Mouse (Mus musculus) lung, postnatal 10 days (tissue): ENCODE data around the gene Drc7.
A peak's percentile ranks its signal among the peaks of the same experiment; 100 is the strongest.

ENCODE experiments used
- DNase-seq: peaks from one replicate; pipeline ENCODE4 v3.0.0; 2021

Drc7 gene

DNA sequence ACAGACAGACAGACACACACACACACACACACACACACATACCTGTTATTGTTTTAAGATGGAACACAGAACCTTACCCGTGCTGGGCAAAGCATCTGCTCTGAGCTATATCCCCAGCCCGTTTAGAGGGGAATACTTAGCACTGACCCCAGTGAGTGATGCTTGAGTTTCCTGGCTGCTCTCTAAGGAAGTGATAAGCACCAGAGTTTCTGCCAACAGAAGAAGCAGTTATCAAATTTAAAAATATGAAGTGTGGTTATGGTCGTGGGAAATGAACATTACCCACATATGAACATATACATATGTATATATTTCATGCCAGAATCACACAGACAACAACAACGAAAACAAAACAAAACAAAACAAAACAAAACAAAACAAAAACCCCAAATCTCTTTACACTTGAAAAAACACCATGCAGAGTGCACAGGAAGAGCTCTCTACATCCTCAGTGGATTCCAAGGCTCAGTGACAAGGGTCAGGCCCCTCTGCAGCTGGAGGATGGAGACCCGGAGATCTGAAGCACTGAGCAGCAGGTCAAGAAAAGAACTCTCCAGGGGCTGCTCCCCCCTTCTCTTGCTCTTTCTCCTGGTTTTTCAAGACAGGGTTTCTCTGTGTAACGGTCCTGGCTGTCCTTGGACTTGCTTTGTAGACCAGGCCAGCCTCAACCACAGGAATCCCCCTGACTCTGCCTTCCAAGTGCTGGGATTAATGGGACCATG lies 5.1 kb downstream of the Drc7 start:
- DNase-seq: no peak

DNA sequence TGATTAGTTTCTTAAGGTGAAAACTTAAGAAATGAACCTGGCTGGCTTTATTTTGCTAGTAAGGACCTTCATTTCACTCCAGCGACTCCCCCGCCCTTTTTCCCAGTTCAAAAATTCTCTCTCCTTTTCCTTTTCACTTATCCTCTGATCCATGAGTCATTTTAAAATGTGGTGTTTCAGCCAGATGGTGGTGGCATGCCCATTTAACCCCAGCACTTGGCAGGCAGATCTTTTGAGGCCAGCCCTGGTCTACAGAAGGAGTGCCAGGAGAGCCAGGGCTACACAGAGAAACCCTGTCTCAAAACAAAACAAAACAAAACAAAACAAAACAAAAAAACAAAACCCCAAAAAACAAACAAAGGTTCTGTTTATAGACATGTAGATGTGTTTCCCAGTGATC lies 9.6 kb downstream of the Drc7 start:
- no peak for DNase-seq

GRCm38 (mm10) chr8:95067582-95067981 lies 12.7 kb downstream of the Drc7 start:
- peak; percentile 72 for DNase-seq

- DNase-seq: no peak
These were observed 20.6 kb downstream of the Drc7 start for GRCm38 (mm10) chr8:95075504-95075903.

DNA sequence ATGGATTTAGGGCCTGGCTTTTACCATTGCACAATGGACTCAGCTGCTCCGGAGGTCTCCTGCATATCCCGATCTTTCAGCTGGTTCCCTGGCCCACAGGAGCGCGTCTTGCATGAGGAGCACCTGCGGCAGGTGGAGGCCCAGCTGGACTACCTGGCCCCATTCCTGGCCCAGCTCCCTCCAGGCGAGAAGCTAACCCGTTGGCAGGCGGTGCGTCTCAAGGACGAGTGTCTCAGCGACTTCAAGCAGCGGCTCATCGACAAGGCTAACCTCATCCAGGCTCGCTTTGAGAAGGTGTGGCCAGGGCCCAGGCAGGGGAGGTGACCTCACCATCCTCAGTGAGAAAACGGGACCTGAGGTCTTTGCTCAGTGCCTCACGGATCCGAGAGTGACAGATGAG lies 21.2 kb downstream of the Drc7 start:
- no peak for DNase-seq

DNA sequence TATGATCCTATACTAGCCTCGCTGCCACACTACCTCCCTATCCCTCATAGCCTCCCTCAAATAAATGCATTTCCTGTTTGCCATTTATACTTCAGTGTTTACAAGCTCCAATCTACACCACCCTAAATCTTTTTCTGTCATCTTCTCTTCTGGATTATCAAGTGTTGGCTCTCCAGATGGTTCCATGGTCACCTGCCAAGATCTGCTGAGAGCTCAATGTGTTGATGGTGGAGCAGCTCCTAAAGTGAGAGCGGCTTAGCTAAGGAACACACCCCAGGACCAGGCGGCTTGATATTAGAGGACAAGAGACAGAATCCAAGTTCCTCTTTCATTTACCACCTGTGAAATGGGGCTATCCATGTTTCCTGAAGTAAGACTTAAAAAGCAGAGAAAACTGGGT lies 23.2 kb downstream of the Drc7 start:
- DNase-seq: no peak

DNA sequence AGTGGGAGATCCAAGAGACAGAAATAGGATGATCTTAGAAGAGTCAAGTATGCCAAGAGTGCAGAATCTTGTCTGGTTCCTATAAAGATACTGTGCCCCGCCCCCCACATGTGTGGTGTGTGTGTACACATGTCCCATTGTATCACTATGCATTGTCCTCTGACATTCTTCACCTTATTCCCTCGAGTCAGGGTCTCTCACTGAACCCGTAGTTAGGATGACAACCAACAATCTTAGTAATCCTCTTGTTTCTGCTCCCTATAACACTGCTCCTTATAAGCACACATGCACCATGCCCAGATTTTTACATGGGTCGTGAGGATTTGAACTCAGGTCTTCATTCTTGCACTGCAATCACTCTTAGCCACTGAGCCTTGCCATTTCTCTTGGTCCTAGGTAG lies 24.4 kb downstream of the Drc7 start:
- DNase-seq: no peak

- DNase-seq: peak; percentile 99
These were observed 25.8 kb downstream of the Drc7 start, which contains the start of gene Katnb1 for GRCm38 (mm10) chr8:95080381-95081341. Gene Katnb1 (plus strand): TSS chr8:95081186.

DNA sequence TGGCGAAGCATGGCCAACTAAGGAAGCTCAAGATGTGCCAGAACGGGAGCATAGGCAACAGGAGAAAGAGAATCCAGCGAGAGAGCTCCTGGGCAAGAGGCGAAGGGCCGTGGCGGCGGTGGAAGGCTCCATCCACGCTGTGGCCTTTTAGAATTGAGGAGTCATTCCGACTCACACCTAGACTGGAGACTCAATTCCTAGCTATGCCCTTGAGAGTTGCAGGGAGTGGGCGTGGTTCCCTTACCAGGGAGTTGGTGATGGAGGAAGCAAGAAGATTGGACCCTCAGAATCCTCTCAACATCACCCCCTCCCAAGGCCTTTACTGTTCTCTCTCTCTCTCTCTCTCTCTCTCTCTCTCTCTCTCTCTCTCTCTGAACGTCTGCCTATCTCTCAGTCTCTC lies 26.7 kb downstream of the Drc7 start:
- DNase-seq: no peak

DNA sequence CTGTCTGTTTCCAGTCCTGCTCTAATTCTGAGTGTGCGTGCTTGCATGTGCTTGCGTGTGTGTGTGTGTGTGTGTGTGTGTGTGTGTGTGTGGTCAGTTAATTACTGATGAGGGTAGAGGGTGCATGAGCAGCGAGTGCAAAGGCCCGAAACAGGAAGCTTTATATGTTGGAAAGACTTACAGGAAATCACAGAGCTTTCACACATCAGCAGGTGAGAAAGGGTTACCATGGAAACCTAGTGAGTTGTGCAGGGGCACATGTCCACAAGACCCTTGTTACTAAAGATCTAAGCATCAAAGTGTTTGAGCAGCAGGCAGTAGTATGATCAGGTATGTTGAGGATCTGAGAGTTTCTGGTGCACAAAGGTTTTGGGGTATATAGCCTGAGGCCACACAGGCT lies 29.4 kb downstream of the Drc7 start:
- DNase-seq: no peak

GRCm38 (mm10) chr8:95084744-95085431 lies 30.0 kb downstream of the Drc7 start:
- DNase-seq: no peak

GRCm38 (mm10) chr8:95085432-95086141 lies 30.7 kb downstream of the Drc7 start:
- no peak for DNase-seq

DNA sequence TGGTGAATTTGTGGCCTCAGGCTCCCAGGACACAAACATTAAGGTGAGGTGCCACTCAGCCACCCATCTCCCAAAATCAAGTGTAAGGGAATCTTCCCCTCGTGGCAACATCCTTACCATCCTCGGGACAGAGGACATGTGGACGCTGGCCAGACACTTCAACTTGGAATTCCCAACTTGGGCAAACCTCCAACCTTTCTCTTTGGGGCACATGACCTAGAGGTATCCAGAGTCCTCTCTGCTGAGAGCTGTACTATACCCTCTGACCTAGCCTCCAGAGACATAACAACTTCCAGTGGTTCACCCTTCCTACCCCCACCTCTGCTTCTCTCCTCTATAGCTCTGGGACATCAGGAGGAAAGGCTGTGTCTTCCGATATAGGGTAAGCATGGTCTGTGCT lies 38.7 kb downstream of the Drc7 start:
- no peak for DNase-seq

- peak; percentile 79 for DNase-seq
These were observed 44.1 kb downstream of the Drc7 start for GRCm38 (mm10) chr8:95099009-95099408.

DNA sequence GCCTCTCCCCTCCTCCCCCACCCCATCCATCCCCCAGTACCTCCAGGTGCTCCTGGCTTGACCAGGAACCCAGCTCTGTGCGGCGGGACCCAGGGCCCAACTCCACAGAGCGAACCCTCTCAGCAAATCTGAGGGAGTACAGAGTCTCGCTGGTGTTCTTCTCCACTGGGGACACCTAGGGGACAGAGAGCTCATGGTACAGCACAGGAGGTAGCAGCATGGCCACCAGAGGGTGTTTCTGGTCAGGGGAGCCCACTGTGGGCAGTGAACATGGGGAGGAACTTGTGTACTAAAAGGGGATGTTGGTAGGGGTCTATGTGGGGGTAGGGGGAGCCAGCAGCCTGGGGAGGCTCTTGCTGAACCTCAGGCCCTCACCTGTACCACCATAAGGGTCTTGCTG lies 47.1 kb downstream of the Drc7 start:
- no peak for DNase-seq

- peak; percentile 21 for DNase-seq
These were observed 52.4 kb downstream of the Drc7 start for GRCm38 (mm10) chr8:95107306-95107705.

DNA sequence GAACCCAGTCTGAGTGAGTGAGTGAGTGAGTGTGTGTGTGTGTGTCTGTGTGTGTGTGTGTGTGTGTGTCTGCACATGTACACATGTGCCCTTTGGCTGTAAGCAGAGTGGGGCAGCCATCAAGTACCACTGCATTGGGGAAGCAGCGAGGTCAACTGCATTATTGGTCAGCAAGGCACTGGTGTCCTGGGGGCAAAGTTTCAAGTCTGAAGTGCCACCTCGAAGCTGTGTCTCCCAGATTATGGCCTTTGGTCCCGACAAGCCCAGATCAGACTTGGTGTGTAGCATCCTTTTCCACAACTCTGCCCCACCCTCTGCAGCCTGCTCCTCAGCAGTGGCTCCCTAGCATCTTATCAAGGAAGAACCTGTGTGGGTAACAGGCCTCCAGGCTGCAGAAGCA lies 57.7 kb downstream of the Drc7 start:
- no peak for DNase-seq

DNA sequence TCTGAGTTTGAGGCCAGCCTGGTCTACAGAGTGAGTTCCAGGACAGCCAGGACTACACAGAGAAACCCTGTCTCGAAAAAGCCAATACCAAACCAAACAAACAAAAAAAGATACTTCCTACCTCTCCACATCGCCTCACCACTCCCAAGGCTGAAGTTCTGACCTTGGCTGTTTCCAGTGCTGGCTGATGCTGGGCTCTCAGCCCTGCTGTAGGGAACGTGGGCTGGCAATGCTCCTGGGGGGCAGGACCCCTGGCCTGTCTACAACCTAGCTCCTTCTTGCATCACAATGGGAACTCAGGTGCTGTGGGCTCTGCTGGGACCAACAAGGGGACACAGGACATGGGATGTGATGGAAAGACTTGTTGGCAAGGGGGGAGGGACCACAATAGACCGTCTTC lies 58.2 kb downstream of the Drc7 start:
- DNase-seq: no peak

GRCm38 (mm10) chr8:95113750-95114149 lies 58.8 kb downstream of the Drc7 start:
- peak; percentile 52 for DNase-seq

DNA sequence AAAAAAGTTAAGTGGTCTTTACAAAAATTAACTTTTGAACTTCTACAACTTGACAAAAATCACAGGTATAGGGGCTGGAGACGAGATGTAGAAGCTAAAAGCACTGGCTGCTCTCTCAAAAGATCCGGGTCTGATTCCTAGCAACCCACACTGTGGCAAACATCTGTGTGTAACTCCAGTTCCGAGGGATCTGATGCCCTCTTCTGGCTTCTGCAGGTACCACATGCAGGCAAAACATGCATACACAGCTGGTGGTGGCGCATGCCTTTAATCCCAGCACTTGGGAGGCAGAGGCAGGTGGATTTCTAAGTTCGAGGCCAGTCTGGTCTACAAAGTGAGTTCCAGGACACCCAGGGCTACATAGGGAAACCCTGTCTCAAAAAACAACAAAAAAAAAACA lies 68.6 kb downstream of the Drc7 start:
- no peak for DNase-seq

DNA sequence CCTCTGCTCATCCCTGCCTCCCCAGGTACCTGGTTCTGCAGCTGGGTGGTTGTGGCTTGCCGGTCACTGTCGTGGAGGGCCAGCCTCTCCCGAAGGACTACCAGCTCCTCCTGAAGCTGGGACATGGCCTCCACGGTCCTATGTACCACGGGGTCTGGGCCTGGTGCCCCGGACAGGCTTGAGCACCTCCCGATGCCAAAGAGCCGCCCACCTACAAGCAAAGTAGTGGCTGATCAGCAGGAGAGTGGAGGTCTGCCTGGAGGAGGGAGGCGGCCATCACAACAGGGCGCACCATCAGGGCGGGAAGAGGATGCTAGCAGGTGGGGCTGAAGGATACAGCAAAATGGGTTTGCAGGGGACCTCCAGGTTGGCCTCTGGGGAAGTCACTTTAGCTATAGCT lies 71.6 kb downstream of the Drc7 start:
- DNase-seq: no peak

- no peak for DNase-seq
These were observed 72.8 kb downstream of the Drc7 start for GRCm38 (mm10) chr8:95127658-95128057.
